Mouse (Mus musculus) kidney, embryonic 14.5 days (tissue): ENCODE data around the gene Rhox1. TPM values are rescaled to one million over a fixed set of nuclear protein-coding genes. Genes with fewer than 3 reads are reported as not detected.
A peak's percentile ranks its signal among the peaks of the same experiment; 100 is the strongest.
"Not testable (repeated sequence)": the region's sequence is repeated elsewhere in the genome, so short reads cannot be mapped to it uniquely, and the experiment has no call there.

Source experiments
- ATAC-seq: fragments of 200-750 bp; cut with Nextera tagmentation; 2 replicates; pipeline ENCODE4 v1.8.0; 2017; ENCODE audit warnings: moderate number of reproducible peaks, mild to moderate bottlenecking, moderate TSS enrichment, moderate library complexity; ENCODE audit not compliant: low FRiP score, low TSS enrichment
- H3K27ac ChIP-seq: fragments of 300-500 bp; sonication (generic); 2 replicates; pipeline ENCODE4 v1.5.1; 2014; ENCODE audit warnings: low read depth, mild to moderate bottlenecking, low read length, moderate library complexity, mixed read lengths
- H3K27me3 ChIP-seq: fragments of 300-500 bp; sonication (generic); 2 replicates; pipeline ENCODE4 v1.6.1; 2014; ENCODE audit warnings: mild to moderate bottlenecking, low read length; ENCODE audit not compliant: control insufficient read depth, insufficient read depth
- H3K36me3 ChIP-seq: fragments of 300-500 bp; sonication (generic); 2 replicates; pipeline ENCODE4 v1.6.1; 2014; ENCODE audit warnings: low read length, mixed read lengths; ENCODE audit not compliant: control insufficient read depth, insufficient read depth
- H3K4me1 ChIP-seq: fragments of 300-500 bp; sonication (generic); 2 replicates; pipeline ENCODE4 v1.6.1; 2014; ENCODE audit warnings: low read length, mixed read lengths; ENCODE audit not compliant: control insufficient read depth, insufficient read depth
- H3K4me2 ChIP-seq: fragments of 300-500 bp; sonication (generic); replicated peaks from 2 replicates; pipeline ENCODE4 v1.6.1; 2014; ENCODE audit warnings: low read depth, mild to moderate bottlenecking, low read length
- H3K4me3 ChIP-seq: fragments of 300-500 bp; sonication (generic); 2 replicates; pipeline ENCODE4 v1.5.1; 2014; ENCODE audit warnings: mild to moderate bottlenecking, low read length
- H3K9ac ChIP-seq: fragments of 300-500 bp; sonication (generic); 2 replicates; pipeline ENCODE4 v1.6.1; 2014; ENCODE audit warnings: low read depth, mild to moderate bottlenecking, low read length, moderate library complexity
- H3K9me3 ChIP-seq: fragments of 300-500 bp; sonication (generic); 2 replicates; pipeline ENCODE4 v1.6.1; 2016; ENCODE audit warnings: low read length; ENCODE audit not compliant: control insufficient read depth
- WGBS: fragments of 180-500 bp; shearing (Covaris S2); extraction: QIAGEN DNeasy Blood & Tissue Kit; methylation state at CpG from one replicate; pipeline ENCODE4 v1.1.7; 2014; 5-methylcytosine and 5-hydroxymethylcytosine counted together
- polyA plus RNA-seq: library from polyadenylated mRNA; unstranded; fragments of >200 nt; fragmentation: Nextera tagmentation; extraction: Ambion mirVana; gene quantifications from 2 replicates; pipeline ENCODE4 v1.2.1, GENCODE M21; 2014

Gene Rhox1
- not detected in 2 replicates for polyA plus RNA-seq

- H3K4me1 ChIP-seq, H3K4me2 ChIP-seq, H3K9ac ChIP-seq, H3K4me3 ChIP-seq, H3K27ac ChIP-seq, H3K36me3 ChIP-seq, H3K9me3 ChIP-seq, H3K27me3 ChIP-seq, ATAC-seq: not testable (repeated sequence)
- 74% methylated on average over 1 of the region's 1 CpGs for WGBS
Measured at GRCm38 (mm10) chrX:37222158-37222557, at the start of gene Rhox1. TSS of gene Rhox1 (minus strand) at chrX:37222258.

GRCm38 (mm10) chrX:37265038-37265437 lies 43.0 kb upstream of the Rhox1 start, which contains the start of gene Rhox4a:
TSS of gene Rhox4a (plus strand) at chrX:37265338.
- not testable (repeated sequence) for H3K4me3 ChIP-seq, H3K4me1 ChIP-seq, H3K36me3 ChIP-seq, H3K4me2 ChIP-seq, H3K9me3 ChIP-seq, H3K27me3 ChIP-seq, H3K9ac ChIP-seq, ATAC-seq, H3K27ac ChIP-seq
- WGBS: 92% methylated on average over 8 of the region's 19 CpGs

- 100% methylated on average over 1 of the region's 3 CpGs for WGBS
- not testable (repeated sequence) for H3K4me2 ChIP-seq, H3K27ac ChIP-seq, ATAC-seq, H3K36me3 ChIP-seq, H3K9ac ChIP-seq, H3K4me1 ChIP-seq, H3K4me3 ChIP-seq, H3K9me3 ChIP-seq, H3K27me3 ChIP-seq
Measured at GRCm38 (mm10) chrX:37249619-37250018, 27.6 kb upstream of the Rhox1 start, which contains the start of gene Rhox3a. TSS of gene Rhox3a (plus strand) at chrX:37249919.

GRCm38 (mm10) chrX:37244676-37245075 lies 22.6 kb upstream of the Rhox1 start, which contains the start of gene Rhox2a:
TSS of gene Rhox2a (plus strand) at chrX:37244976.
- not testable (repeated sequence) for H3K9ac ChIP-seq, H3K27me3 ChIP-seq, H3K9me3 ChIP-seq, ATAC-seq, H3K36me3 ChIP-seq, H3K4me2 ChIP-seq, H3K4me3 ChIP-seq, H3K4me1 ChIP-seq, H3K27ac ChIP-seq
- no CpG with 5 or more reads among the region's 9 CpGs for WGBS

DNA sequence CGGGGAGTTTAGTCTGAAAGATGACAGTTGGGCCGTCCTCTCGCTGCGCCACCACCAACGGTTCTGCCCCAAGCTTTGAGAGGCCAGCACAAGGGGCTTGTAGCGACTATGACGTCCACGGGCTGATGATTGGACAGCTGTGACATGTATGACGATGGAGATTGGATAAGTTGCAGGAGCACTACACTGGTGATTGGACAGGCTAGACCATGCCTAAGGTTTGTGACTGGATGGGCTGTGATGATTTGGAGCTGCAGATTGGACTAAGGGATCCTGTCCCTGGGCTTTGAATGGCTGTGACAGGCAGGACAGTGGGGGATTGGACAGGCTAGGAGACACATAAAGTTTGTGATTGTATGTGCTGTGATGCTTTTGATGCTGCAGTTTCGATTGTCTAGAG lies 11.1 kb downstream of the Rhox1 start, which contains the start of gene Gm9:
Gene Gm9, minus strand, starts transcription at position 101 of the 400 bp plus-strand sequence.
- H3K27me3 ChIP-seq: no peaks in the 10 kb centered on the region
- H3K4me2 ChIP-seq: no peak within 1 kb of the TSS
- H3K4me3 ChIP-seq: no peak within 1 kb of the TSS
- no peak for ATAC-seq
- H3K4me1 ChIP-seq: no peaks in the 10 kb centered on the region
- H3K9ac ChIP-seq: no peak within 1 kb of the TSS
- no peaks in the 10 kb centered on the region for H3K9me3 ChIP-seq
- H3K27ac ChIP-seq: no peak within 1 kb of the TSS
- WGBS: 86% methylated on average over 10 of the region's 10 CpGs
- no peaks in the 10 kb centered on the region for H3K36me3 ChIP-seq

- Histone ChIP-seq H3K4me2 (no peak overlapping the region), H3K9ac (no peak overlapping the region), H3K4me1 (no peaks in the 10 kb centered on the region), H3K36me3 (no peaks in the 10 kb centered on the region), H3K27ac (no peak overlapping the region), H3K9me3 (no peaks in the 10 kb centered on the region), H3K27me3 (no peaks in the 10 kb centered on the region), H3K4me3 (no peak overlapping the region)
- WGBS: 66% methylated on average over 8 of the region's 8 CpGs
- no peak for ATAC-seq
Measured at GRCm38 (mm10) chrX:37198676-37199075, 23.4 kb downstream of the Rhox1 start.

DNA sequence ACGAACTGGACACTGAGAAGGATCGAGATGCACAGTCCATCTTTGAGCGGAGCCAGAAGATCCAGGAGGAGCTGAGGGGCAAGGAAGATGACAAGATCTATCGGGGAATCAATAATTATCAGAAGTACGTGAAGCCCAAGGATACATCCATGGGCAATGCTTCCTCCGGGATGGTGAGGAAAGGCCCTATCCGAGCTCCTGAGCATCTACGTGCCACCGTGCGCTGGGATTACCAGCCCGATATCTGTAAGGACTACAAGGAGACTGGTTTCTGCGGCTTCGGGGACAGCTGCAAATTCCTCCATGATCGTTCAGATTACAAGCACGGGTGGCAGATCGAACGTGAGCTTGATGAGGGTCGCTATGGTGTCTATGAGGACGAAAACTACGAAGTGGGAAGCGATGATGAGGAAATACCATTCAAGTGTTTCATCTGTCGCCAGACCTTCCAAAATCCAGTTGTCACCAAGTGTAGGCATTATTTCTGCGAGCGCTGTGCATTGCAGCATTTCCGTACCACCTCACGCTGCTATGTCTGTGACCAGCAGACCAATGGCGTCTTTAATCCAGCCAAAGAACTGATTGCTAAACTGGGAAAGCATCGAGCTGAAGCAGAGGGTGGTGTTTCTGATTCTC lies 30.2 kb downstream of the Rhox1 start:
- H3K36me3 ChIP-seq: no peaks in the 10 kb centered on the region
- H3K9me3 ChIP-seq: no peaks in the 10 kb centered on the region
- peak overlapping the region; percentile 54 for H3K4me3 ChIP-seq
- 40% methylated on average over 28 of the region's 28 CpGs for WGBS
- H3K9ac ChIP-seq: peak overlapping the region; percentile 58
- ATAC-seq: peak; percentile 22; the same call in 1 of the 2 replicates
- H3K27ac ChIP-seq: no peak overlapping the region
- no peaks in the 10 kb centered on the region for H3K27me3 ChIP-seq
- peak overlapping the region; percentile 59 for H3K4me2 ChIP-seq
- H3K4me1 ChIP-seq: no peaks in the 10 kb centered on the region

- peak within 1 kb of the TSS; percentile 54 for H3K4me3 ChIP-seq
Measured at GRCm38 (mm10) chrX:37191105-37191743, 30.8 kb downstream of the Rhox1 start, which contains the start of the genes Ndufa1 and Rnf113a1. TSS of gene Ndufa1 (minus strand) at chrX:37191163. TSS of gene Rnf113a1 (plus strand) at chrX:37191245.

GRCm38 (mm10) chrX:37190755-37191104 lies 31.3 kb downstream of the Rhox1 start:
- WGBS: 31% methylated on average over 20 of the region's 20 CpGs
- Histone ChIP-seq H3K27me3 (no peaks in the 10 kb centered on the region), H3K36me3 (no peaks in the 10 kb centered on the region), H3K9ac (peak overlapping the region; percentile 58), H3K4me2 (peak overlapping the region; percentile 59), H3K27ac (no peak overlapping the region), H3K4me3 (peak overlapping the region; percentile 54), H3K4me1 (no peaks in the 10 kb centered on the region), H3K9me3 (no peaks in the 10 kb centered on the region)
- ATAC-seq: no peak; the same call in 1 of the 2 replicates

More at GRCm38 (mm10) chrX:37191105-37191743, 30.8 kb downstream of the Rhox1 start, which contains the start of the genes Ndufa1 and Rnf113a1:
- H3K4me1 ChIP-seq: no peaks in the 10 kb centered on the region
- H3K9me3 ChIP-seq: no peaks in the 10 kb centered on the region
- WGBS: 29% methylated on average over 62 of the region's 63 CpGs
- H3K9ac ChIP-seq: peak within 1 kb of the TSS; percentile 58
- H3K27ac ChIP-seq: no peak within 1 kb of the TSS
- no peaks in the 10 kb centered on the region for H3K36me3 ChIP-seq
- H3K27me3 ChIP-seq: no peaks in the 10 kb centered on the region
- peak within 1 kb of the TSS; percentile 59 for H3K4me2 ChIP-seq
- peak; percentile 90 for ATAC-seq
